Mouse (Mus musculus) erythroblast, embryonic 14.5 days (primary cell): ENCODE data around the gene Gm12248.

Source experiments
- GATA1 ChIP-seq: IDR thresholded peaks from 2 replicates; pipeline ENCODE4 v1.6.1; 2012; ENCODE audit warnings: low read length, inconsistent platforms, mixed read lengths
- TAL1 ChIP-seq: IDR thresholded peaks from 3 replicates; pipeline ENCODE4 v1.6.1; 2012; ENCODE audit warnings: low read length, inconsistent platforms, mixed read lengths

- TF ChIP-seq TAL1 (no peak), GATA1 (no peak)
Observed at GRCm38 (mm10) chr11:58101194-58101720, 8.3 kb upstream of the Gm12248 start.
